Comparison of ENCODE assay signal across 13 mouse cellular contexts in the genomic region with DNA sequence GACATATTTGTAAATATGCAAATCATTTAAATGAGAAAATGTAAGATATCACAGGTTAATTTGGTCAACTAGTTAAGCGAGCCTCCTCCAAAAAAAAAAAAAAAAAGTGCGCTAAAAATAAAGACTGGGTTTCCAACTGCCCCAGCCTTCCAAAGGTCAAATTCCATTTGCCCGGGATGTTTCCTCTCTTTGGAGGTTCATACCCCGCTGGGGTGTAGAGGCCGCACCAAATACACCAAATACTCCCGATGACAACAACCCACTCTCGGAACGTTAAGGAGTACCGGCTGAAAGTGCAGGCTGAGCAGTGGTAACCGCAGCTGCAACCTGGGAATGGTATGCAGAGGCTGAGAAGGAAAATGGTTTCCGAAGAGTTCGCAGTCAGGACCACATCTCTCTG. TPM values are rescaled to one million over a fixed set of nuclear protein-coding genes. Genes with fewer than 3 reads are reported as not detected.
A peak's percentile ranks its signal among the peaks of the same experiment; 100 is the strongest.
DNase-seq lines count a peak whose midpoint lies in the region; ATAC-seq lines count a peak whose summit lies in the region.
"Had no signal": no experiment of that assay in that cellular context is flagged by ENCODE, and none has a peak within 500 bp of the region (broad histone marks: within the 10 kb centered on the region; RNA-seq: fewer than 3 reads in every experiment).

No protein-coding gene starts in this region.

- peaks cover 9% of the 10 kb centered on the region for H3K4me1 ChIP-seq in heart, embryonic 11.5 days (ENCODE audit: control insufficient read depth, insufficient read depth, low read length)
- H3K4me1 ChIP-seq in lung, embryonic 16.5 days (replicated peaks; ENCODE audit: control insufficient read depth, insufficient read depth, low read length), result no peaks in the 10 kb centered on the region; the same call in 1 of the 2 replicates
- 0 out of 2 replicates have a peak, but pooled peaks cover 5% of the 10 kb centered on the region for H3K4me1 ChIP-seq in limb, embryonic 12.5 days (replicated peaks)
- 0 out of 2 replicates have a peak, but pooled peaks cover 6% of the 10 kb centered on the region for H3K4me1 ChIP-seq in stomach, embryonic 15.5 days

- H3K4me3 ChIP-seq in heart, embryonic 11.5 days (ENCODE audit: low read depth, low read length), result peak overlapping the region; percentile 30
- H3K4me3 ChIP-seq in lung, embryonic 16.5 days (ENCODE audit: low read length), result no peak overlapping the region
- H3K4me3 ChIP-seq in limb, embryonic 12.5 days (replicated peaks), result no peak overlapping the region
- H3K4me3 ChIP-seq in stomach, embryonic 15.5 days (replicated peaks), result 0 out of 2 replicates have a peak overlapping the region, but pooled peaks have one; percentile 0

- intact Hi-C loops in heart, postnatal 36 days (cut with DNase I), result no loop called here

- peak overlapping the region; percentile 59 for H3K4me2 ChIP-seq in heart, embryonic 11.5 days
- H3K4me2 ChIP-seq in lung, embryonic 16.5 days (ENCODE audit: low read depth, low read length), result peak overlapping the region; percentile 33; the same call in 1 of the 2 replicates
- H3K4me2 ChIP-seq in limb, embryonic 12.5 days, result peak overlapping the region; percentile 38
- H3K4me2 ChIP-seq in stomach, embryonic 15.5 days, result peak overlapping the region; percentile 32; the same call in 1 of the 2 replicates

- no peak overlapping the region for H3K9ac ChIP-seq in heart, embryonic 11.5 days (ENCODE audit: low read depth, low read length)
- H3K9ac ChIP-seq in lung, embryonic 16.5 days (ENCODE audit: low read length), result no peak overlapping the region
- no peak overlapping the region for H3K9ac ChIP-seq in limb, embryonic 12.5 days (replicated peaks)
- no peak overlapping the region for H3K9ac ChIP-seq in stomach, embryonic 15.5 days

- ATAC-seq in heart, embryonic 11.5 days (replicated peaks; ENCODE audit: insufficient number of reproducible peaks, low FRiP score, low TSS enrichment), result no peak
- ATAC-seq in lung, embryonic 16.5 days (ENCODE audit: low read depth), result no peak
- no peak for ATAC-seq in limb, embryonic 12.5 days (ENCODE audit: insufficient number of reproducible peaks, insufficient read depth, low FRiP score, low TSS enrichment, low read depth)
- ATAC-seq in stomach, embryonic 15.5 days (ENCODE audit: insufficient read depth, low FRiP score, low read depth), result no peak

- no peaks in the 10 kb centered on the region for H3K9me3 ChIP-seq in heart, embryonic 11.5 days (replicated peaks; ENCODE audit: control insufficient read depth, low read length)
- H3K9me3 ChIP-seq in lung, embryonic 16.5 days (ENCODE audit: control insufficient read depth, low read length), result no peaks in the 10 kb centered on the region
- no peaks in the 10 kb centered on the region for H3K9me3 ChIP-seq in limb, embryonic 12.5 days
- H3K9me3 ChIP-seq in stomach, embryonic 15.5 days, result no peaks in the 10 kb centered on the region

- H3K36me3 ChIP-seq in heart, embryonic 11.5 days (ENCODE audit: control insufficient read depth, insufficient read depth, low read length), result no peaks in the 10 kb centered on the region
- no peaks in the 10 kb centered on the region for H3K36me3 ChIP-seq in lung, embryonic 16.5 days (ENCODE audit: control insufficient read depth, insufficient read depth, low read length)
- H3K36me3 ChIP-seq in limb, embryonic 12.5 days, result no peaks in the 10 kb centered on the region
- no peaks in the 10 kb centered on the region for H3K36me3 ChIP-seq in stomach, embryonic 15.5 days

- H3K27ac ChIP-seq in heart, embryonic 11.5 days (ENCODE audit: low read depth, low read length), result no peak overlapping the region
- no peak overlapping the region for H3K27ac ChIP-seq in lung, embryonic 16.5 days (ENCODE audit: low read length)
- no peak overlapping the region for H3K27ac ChIP-seq in limb, embryonic 12.5 days
- H3K27ac ChIP-seq in stomach, embryonic 15.5 days, result no peak overlapping the region

- DNase-seq in heart, postnatal 36 days, result no peak
- no peak for DNase-seq in lung, postnatal 25 days (ENCODE audit: low spot score)
- DNase-seq in spleen, adult 12 weeks (ENCODE audit: low spot score), result no peak
- no peak for DNase-seq in cerebellum, adult 8-10 months
- DNase-seq: cerebellum, postnatal 36 days; gastrocnemius, postnatal 14 days; right cerebral cortex, postnatal 4 days had no signal

- H3K27me3 ChIP-seq in heart, embryonic 11.5 days (ENCODE audit: control insufficient read depth, insufficient read depth, low read length), result no peaks in the 10 kb centered on the region
- H3K27me3 ChIP-seq in lung, embryonic 16.5 days (ENCODE audit: control insufficient read depth, insufficient read depth, low read depth, low read length), result no peaks in the 10 kb centered on the region
- H3K27me3 ChIP-seq in limb, embryonic 12.5 days, result peaks cover 7% of the 10 kb centered on the region; the same call in 1 of the 2 replicates
- H3K27me3 ChIP-seq in stomach, embryonic 15.5 days (replicated peaks), result no peaks in the 10 kb centered on the region

- whole genome bisulfite sequencing in heart, embryonic 11.5 days (ENCODE audit: insufficient replicate concordance), result 20% methylated on average over 12 of the region's 12 CpGs
- WGBS in lung, embryonic 16.5 days, result 21% methylated on average over 12 of the region's 12 CpGs
- WGBS in limb, embryonic 12.5 days, result 30% methylated on average over 12 of the region's 12 CpGs
- WGBS in stomach, embryonic 15.5 days, result 30% methylated on average over 12 of the region's 12 CpGs

RNA-seq across cellular contexts. Expression of a gene that starts 19.4 kb away (rescaled TPM):
- polyA plus RNA-seq in heart, embryonic 11.5 days (2014; fragmentation: Nextera tagmentation; extraction: Ambion mirVana), result 21.6 and 22.5 TPM in 2 replicates
- total RNA-seq in heart, postnatal 36 days (2021), result 1 to 10 TPM; 5.8 to 7.3 TPM
- polyA plus RNA-seq in lung, embryonic 16.5 days (2015; fragmentation: Nextera tagmentation; extraction: Ambion mirVana), result 43.5 and 53.4 TPM in 2 replicates
- polyA plus RNA-seq in limb, embryonic 12.5 days (2016; fragmentation: Nextera tagmentation; extraction: Ambion mirVana), result 7.8 and 9.4 TPM in 2 replicates
- polyA plus RNA-seq in stomach, embryonic 15.5 days (2015; fragmentation: Nextera tagmentation; extraction: Ambion mirVana), result 86.6 and 96.5 TPM in 2 replicates

RNA-seq across cellular contexts. Expression of a gene that starts 45.6 kb away (rescaled TPM):
- polyA plus RNA-seq in heart, embryonic 11.5 days (2014; fragmentation: Nextera tagmentation; extraction: Ambion mirVana), result not detected in 2 replicates
- not detected for total RNA-seq in heart, postnatal 36 days (2021)
- 0.06 TPM in 1 of 2 replicates, not detected in the other for polyA plus RNA-seq in lung, embryonic 16.5 days (2015; fragmentation: Nextera tagmentation; extraction: Ambion mirVana)
- not detected in 2 replicates for polyA plus RNA-seq in limb, embryonic 12.5 days (2016; fragmentation: Nextera tagmentation; extraction: Ambion mirVana)
- 1.1 and 1.9 TPM in 2 replicates for polyA plus RNA-seq in stomach, embryonic 15.5 days (2015; fragmentation: Nextera tagmentation; extraction: Ambion mirVana)
- total RNA-seq: adrenal gland, adult 18-20 months; gastrocnemius, postnatal 14 days; megakaryocyte-erythroid progenitor cell, adult 5-6 weeks had no signal

Comparison
In these comparisons a context has a peak if more than half of its experiments do, and no peak if none do; other contexts are left out.
1. H3K4me3 ChIP-seq: peak in heart, embryonic 11.5 days (single experiment) and stomach, embryonic 15.5 days (single experiment); none in lung, embryonic 16.5 days (single experiment) and limb, embryonic 12.5 days (single experiment).
2. Peak in every context shown above with its lines, with median percentiles within 50 percentile points of each other: H3K4me2 ChIP-seq.